Mouse (Mus musculus) E14TG2a.4 (cell line): ENCODE data around the gene Ccl6.

Experiments used
- H3K27me3 ChIP-seq: 2 replicates; pipeline ENCODE4 v1.6.1; 2014; ENCODE audit warnings: low read length, control low read depth; ENCODE audit not compliant: insufficient read depth
- H3K36me3 ChIP-seq: 2 replicates; pipeline ENCODE4 v1.6.1; 2014; ENCODE audit warnings: low read length, control low read depth; ENCODE audit not compliant: insufficient read depth
- H3K4me1 ChIP-seq: replicated peaks from 2 replicates; pipeline ENCODE4 v1.6.1; 2014; ENCODE audit warnings: low read depth, low read length, control low read depth
- H3K4me3 ChIP-seq: replicated peaks from 2 replicates; pipeline ENCODE4 v1.5.1; 2014; ENCODE audit warnings: mild to moderate bottlenecking, low read length
- H3K9me3 ChIP-seq: 2 replicates; pipeline ENCODE4 v1.6.1; 2014; ENCODE audit warnings: low read length, control low read depth
- CTCF ChIP-seq: conservative IDR thresholded peaks from 2 replicates; pipeline ENCODE4 v1.5.1; 2014; ENCODE audit warnings: low read length
- NANOG ChIP-seq: IDR thresholded peaks from 2 replicates; pipeline ENCODE4 v1.6.1; 2014; ENCODE audit warnings: borderline replicate concordance, low read length, mixed read lengths
- POU5F1 ChIP-seq: IDR thresholded peaks from 2 replicates; pipeline ENCODE4 v1.6.1; 2014; ENCODE audit warnings: low read length, borderline replicate concordance

Ccl6 gene

DNA sequence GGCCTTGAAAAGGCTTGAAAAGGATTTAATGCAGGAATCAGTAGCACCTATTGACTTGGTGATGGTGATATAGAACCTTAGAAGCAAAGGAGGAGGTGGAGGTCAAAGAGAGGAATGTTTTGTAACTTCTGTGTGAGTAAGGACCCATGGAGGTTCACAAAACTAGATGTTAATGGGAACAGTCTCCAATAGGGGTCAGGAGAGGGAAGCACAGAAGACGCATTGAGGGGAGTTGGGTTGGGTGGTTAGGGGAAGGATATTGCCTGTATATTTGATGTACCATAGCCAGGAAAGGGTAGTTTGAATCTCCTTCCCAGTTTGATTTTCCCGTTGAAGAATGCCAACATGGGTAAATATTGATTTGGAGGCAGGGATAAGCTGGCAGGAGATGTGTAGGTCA lies 8.7 kb downstream of the Ccl6 start:
- H3K4me1 ChIP-seq = peaks cover 22% of the 10 kb centered on the region
- H3K9me3 ChIP-seq = peaks cover 19% of the 10 kb centered on the region
- H3K27me3 ChIP-seq = no peaks in the 10 kb centered on the region
- TF ChIP-seq CTCF = no peak
- TF ChIP-seq POU5F1 = no peak
- TF ChIP-seq NANOG = no peak
- H3K36me3 ChIP-seq = no peaks in the 10 kb centered on the region
- H3K4me3 ChIP-seq = no peak overlapping the region

GRCm38 (mm10) chr11:83583450-83583754 lies 9.5 kb downstream of the Ccl6 start:
- no peak overlapping the region for H3K4me3 ChIP-seq
- no peak for TF ChIP-seq POU5F1
- no peak for TF ChIP-seq NANOG
- no peak for TF ChIP-seq CTCF
- H3K4me1 ChIP-seq = peaks cover 22% of the 10 kb centered on the region
- no peaks in the 10 kb centered on the region for H3K27me3 ChIP-seq
- no peaks in the 10 kb centered on the region for H3K36me3 ChIP-seq
- H3K9me3 ChIP-seq = peaks cover 19% of the 10 kb centered on the region

GRCm38 (mm10) chr11:83582626-83583449 lies 10.0 kb downstream of the Ccl6 start:
- TF ChIP-seq POU5F1 = no peak
- no peak for TF ChIP-seq CTCF
- no peak for TF ChIP-seq NANOG
- Histone ChIP-seq H3K36me3 (no peaks in the 10 kb centered on the region), H3K27me3 (no peaks in the 10 kb centered on the region), H3K9me3 (peaks cover 18% of the 10 kb centered on the region), H3K4me1 (peaks cover 22% of the 10 kb centered on the region), H3K4me3 (no peak overlapping the region)

GRCm38 (mm10) chr11:83581626-83582610 lies 11.0 kb downstream of the Ccl6 start:
- Histone ChIP-seq H3K4me1 (peaks cover 22% of the 10 kb centered on the region), H3K4me3 (no peak overlapping the region), H3K27me3 (no peaks in the 10 kb centered on the region), H3K9me3 (peaks cover 9% of the 10 kb centered on the region), H3K36me3 (no peaks in the 10 kb centered on the region)
- no peak for TF ChIP-seq POU5F1
- no peak for TF ChIP-seq NANOG
- no peak for TF ChIP-seq CTCF

GRCm38 (mm10) chr11:83580699-83581232 lies 12.1 kb downstream of the Ccl6 start:
- H3K9me3 ChIP-seq = peaks cover 1% of the 10 kb centered on the region; the same call in 1 of the 2 replicates
- H3K4me1 ChIP-seq = peaks cover 22% of the 10 kb centered on the region
- no peaks in the 10 kb centered on the region for H3K36me3 ChIP-seq
- H3K27me3 ChIP-seq = no peaks in the 10 kb centered on the region
- TF ChIP-seq NANOG = no peak
- no peak for TF ChIP-seq POU5F1
- no peak for TF ChIP-seq CTCF
- H3K4me3 ChIP-seq = no peak overlapping the region

- TF ChIP-seq POU5F1 (no peak), CTCF (no peak), NANOG (no peak)
- Histone ChIP-seq H3K4me3 (no peak overlapping the region), H3K27me3 (no peaks in the 10 kb centered on the region), H3K36me3 (no peaks in the 10 kb centered on the region), H3K4me1 (peaks cover 22% of the 10 kb centered on the region), H3K9me3 (no peaks in the 10 kb centered on the region)
These were observed 13.9 kb downstream of the Ccl6 start for GRCm38 (mm10) chr11:83578999-83579398.

DNA sequence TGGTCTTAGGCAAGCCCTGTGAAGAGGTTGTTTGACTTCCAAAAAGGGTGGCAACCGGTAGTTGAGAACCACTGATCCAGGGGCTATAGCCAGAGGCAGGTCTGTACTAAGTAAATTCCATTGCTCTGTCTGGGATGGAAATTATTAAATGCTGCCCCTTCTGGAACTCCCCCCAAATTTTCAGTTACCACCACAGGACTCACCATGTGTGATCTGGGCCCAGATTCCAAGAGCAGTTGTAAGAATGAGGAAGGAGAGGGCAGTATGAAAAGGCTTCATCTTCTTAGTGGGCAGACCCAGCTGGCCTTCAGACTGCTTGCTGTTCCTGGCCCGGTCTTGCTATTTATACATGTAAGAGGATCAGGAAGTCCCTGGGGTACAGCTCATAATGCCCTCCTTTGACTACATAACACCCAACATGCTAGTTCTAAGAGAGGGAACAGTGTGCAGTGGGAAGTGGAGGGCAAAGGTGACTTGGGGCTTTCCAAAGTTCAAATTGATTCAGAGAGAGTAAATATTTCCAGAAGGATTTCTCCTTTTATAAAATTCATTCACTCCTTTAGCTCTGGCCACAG lies 14.6 kb downstream of the Ccl6 start, which contains the start of gene Ccl9:
Gene Ccl9, minus strand, starts transcription at position 451 of the 575 bp plus-strand sequence.
- Histone ChIP-seq H3K9me3 (no peaks in the 10 kb centered on the region), H3K27me3 (no peaks in the 10 kb centered on the region)
- TF ChIP-seq NANOG = no peak
- no peak for TF ChIP-seq CTCF
- TF ChIP-seq POU5F1 = no peak

GRCm38 (mm10) chr11:83576927-83577555 lies 15.8 kb downstream of the Ccl6 start:
- no peaks in the 10 kb centered on the region for H3K36me3 ChIP-seq
- no peaks in the 10 kb centered on the region for H3K27me3 ChIP-seq
- H3K9me3 ChIP-seq = no peaks in the 10 kb centered on the region
- no peak overlapping the region for H3K4me3 ChIP-seq
- TF ChIP-seq NANOG = no peak
- no peak for TF ChIP-seq CTCF
- peaks cover 17% of the 10 kb centered on the region for H3K4me1 ChIP-seq

More for the DNA sequence above, 14.6 kb downstream of the Ccl6 start, which contains the start of gene Ccl9:
- Histone ChIP-seq H3K4me1 (peaks cover 21% of the 10 kb centered on the region), H3K36me3 (no peaks in the 10 kb centered on the region), H3K4me3 (no peak within 1 kb of the TSS)
